In the genomic region with DNA sequence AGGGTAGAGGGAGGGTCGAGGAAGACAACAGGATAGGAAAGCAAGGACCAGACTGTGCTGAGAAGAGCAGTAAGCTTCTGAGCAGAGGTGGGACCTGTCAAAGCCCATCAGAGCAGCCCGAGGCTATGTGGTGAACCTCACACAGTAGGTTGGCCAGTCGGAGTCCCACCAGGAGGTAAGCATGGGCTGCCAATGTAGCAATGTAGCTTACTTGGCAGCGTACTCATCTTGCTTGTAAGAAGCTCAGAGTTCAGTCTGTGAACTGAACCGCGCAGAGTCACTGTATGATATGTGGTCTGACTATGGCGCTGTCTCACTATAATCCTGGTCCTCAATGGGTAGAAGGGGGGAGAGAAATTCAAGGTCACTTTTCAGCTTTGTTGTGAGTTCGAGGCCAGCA, we compare ENCODE assay signal across 18 mouse cellular contexts.
"Had no signal": no experiment of that assay in that cellular context is flagged by ENCODE, and none has a peak within 500 bp of the region (broad histone marks: within the 10 kb centered on the region; RNA-seq: fewer than 3 reads in every experiment).

No protein-coding gene starts in this region.

- DNase-seq: layer of hippocampus, postnatal 36 days; liver, postnatal 0 days; lung, embryonic 14.5 days; right cerebral cortex, adult 18-20 months; right cerebral cortex, postnatal 14 days; right cerebral cortex, postnatal 4 days; thymus, postnatal 25 days had no signal

- H3K27ac ChIP-seq: intestine, embryonic 15.5 days; kidney, postnatal 0 days; left cerebral cortex, adult 2 months; liver, embryonic 14.5 days; macrophage; midbrain, embryonic 12.5 days; midbrain, embryonic 15.5 days; neural tube, embryonic 12.5 days; neural tube, embryonic 15.5 days had no signal

- H3K36me3 ChIP-seq: intestine, embryonic 15.5 days; midbrain, embryonic 12.5 days; midbrain, embryonic 15.5 days; neural tube, embryonic 12.5 days; neural tube, embryonic 15.5 days had no signal

- H3K4me2 ChIP-seq: intestine, embryonic 15.5 days; lung, embryonic 14.5 days; midbrain, embryonic 12.5 days; midbrain, embryonic 15.5 days; neural tube, embryonic 12.5 days; neural tube, embryonic 15.5 days had no signal

- H3K9ac ChIP-seq: intestine, embryonic 15.5 days; liver, embryonic 14.5 days; liver, postnatal 0 days; lung, embryonic 14.5 days; midbrain, embryonic 12.5 days; midbrain, embryonic 15.5 days; neural tube, embryonic 12.5 days; neural tube, embryonic 15.5 days had no signal

- H3K27me3 ChIP-seq: intestine, embryonic 15.5 days; midbrain, embryonic 12.5 days; midbrain, embryonic 15.5 days; neural tube, embryonic 12.5 days; neural tube, embryonic 15.5 days had no signal

- H3K9me3 ChIP-seq: intestine, embryonic 15.5 days; midbrain, embryonic 12.5 days; midbrain, embryonic 15.5 days; neural tube, embryonic 12.5 days; neural tube, embryonic 15.5 days had no signal

- H3K4me3 ChIP-seq: intestine, embryonic 15.5 days; left cerebral cortex, adult 2 months; midbrain, embryonic 12.5 days; midbrain, embryonic 15.5 days; neural tube, embryonic 12.5 days; neural tube, embryonic 15.5 days had no signal

- ATAC-seq: hindbrain, embryonic 16.5 days; intestine, embryonic 15.5 days; liver, postnatal 0 days; lung, postnatal 0 days; midbrain, embryonic 15.5 days had no signal
